Mouse (Mus musculus) hindbrain, embryonic 12.5 days (tissue): ENCODE data around the gene Otos. TPM values are rescaled to one million over a fixed set of nuclear protein-coding genes. Genes with fewer than 3 reads are reported as not detected.

Experiments
- ATAC-seq: fragments of 200-750 bp; cut with Nextera tagmentation; 2 replicates; pipeline ENCODE4 v1.8.0; 2017; ENCODE audit warnings: moderate TSS enrichment; ENCODE audit not compliant: low FRiP score
- H3K27ac ChIP-seq: fragments of 300-500 bp; sonication (generic); 2 replicates; pipeline ENCODE4 v1.5.1; 2016; ENCODE audit warnings: mild to moderate bottlenecking
- H3K27me3 ChIP-seq: fragments of 300-500 bp; sonication (generic); 2 replicates; pipeline ENCODE4 v1.6.1; 2016; ENCODE audit warnings: mild to moderate bottlenecking
- H3K36me3 ChIP-seq: fragments of 300-500 bp; sonication (generic); 2 replicates; pipeline ENCODE4 v1.6.1; 2016; ENCODE audit warnings: mild to moderate bottlenecking
- H3K4me1 ChIP-seq: fragments of 300-500 bp; sonication (generic); 2 replicates; pipeline ENCODE4 v1.6.1; 2016
- H3K4me2 ChIP-seq: fragments of 300-500 bp; sonication (generic); replicated peaks from 2 replicates; pipeline ENCODE4 v1.6.1; 2016; ENCODE audit warnings: mild to moderate bottlenecking
- H3K4me3 ChIP-seq: fragments of 300-500 bp; sonication (generic); 2 replicates; pipeline ENCODE4 v1.5.1; 2016; ENCODE audit warnings: mild to moderate bottlenecking
- H3K9ac ChIP-seq: fragments of 300-500 bp; sonication (generic); 2 replicates; pipeline ENCODE4 v1.6.1; 2016; ENCODE audit warnings: mild to moderate bottlenecking, moderate library complexity
- H3K9me3 ChIP-seq: fragments of 300-500 bp; sonication (generic); replicated peaks from 2 replicates; pipeline ENCODE4 v1.6.1; 2016; ENCODE audit warnings: mild to moderate bottlenecking
- WGBS: fragments of 180-500 bp; shearing (Covaris S2); methylation state at CpG from one replicate; pipeline ENCODE4 v1.1.7; 2016; 5-methylcytosine and 5-hydroxymethylcytosine counted together
- polyA plus RNA-seq: library from polyadenylated mRNA; unstranded; fragments of >200 nt; fragmentation: Nextera tagmentation; extraction: Ambion mirVana; gene quantifications from 2 replicates; pipeline ENCODE4 v1.2.1, GENCODE M21; 2016

Otos gene
- polyA plus RNA-seq, 1 experiment from 2014 or later, result not detected

GRCm38 (mm10) chr1:92632196-92632595, 16.4 kb downstream of the Otos start:
- Histone ChIP-seq H3K4me2 (no peak overlapping the region), H3K4me3 (no peak overlapping the region), H3K9ac (no peak overlapping the region), H3K9me3 (no peaks in the 10 kb centered on the region), H3K36me3 (peaks cover 16% of the 10 kb centered on the region), H3K27me3 (no peaks in the 10 kb centered on the region; the same call in 1 of the 2 replicates), H3K4me1 (peaks cover 11% of the 10 kb centered on the region), H3K27ac (no peak overlapping the region)
- ATAC-seq, result no peak
- WGBS, result 86% methylated on average over 5 of the region's 5 CpGs

GRCm38 (mm10) chr1:92628227-92628626, 20.4 kb downstream of the Otos start:
- Histone ChIP-seq H3K9me3 (no peaks in the 10 kb centered on the region), H3K4me1 (no peaks in the 10 kb centered on the region), H3K9ac (no peak overlapping the region), H3K4me2 (no peak overlapping the region), H3K4me3 (no peak overlapping the region), H3K27ac (no peak overlapping the region), H3K36me3 (no peaks in the 10 kb centered on the region), H3K27me3 (no peaks in the 10 kb centered on the region; the same call in 1 of the 2 replicates)
- WGBS, result 81% methylated on average over 4 of the region's 4 CpGs
- no peak for ATAC-seq

- peaks cover 2% of the 10 kb centered on the region; the same call in 1 of the 2 replicates for H3K4me1 ChIP-seq
- no peak overlapping the region for H3K27ac ChIP-seq
- H3K9ac ChIP-seq, result no peak overlapping the region
- H3K9me3 ChIP-seq, result no peaks in the 10 kb centered on the region
- no peak overlapping the region for H3K4me2 ChIP-seq
- H3K36me3 ChIP-seq, result no peaks in the 10 kb centered on the region
- no peaks in the 10 kb centered on the region for H3K27me3 ChIP-seq
- ATAC-seq, result no peak
- H3K4me3 ChIP-seq, result no peak overlapping the region
- 80% methylated on average over 4 of the region's 4 CpGs for WGBS
Observed at GRCm38 (mm10) chr1:92618360-92618759, 30.3 kb downstream of the Otos start.

- H3K36me3 ChIP-seq, result no peaks in the 10 kb centered on the region
- H3K9ac ChIP-seq, result no peak within 1 kb of the TSS
- no peaks in the 10 kb centered on the region for H3K9me3 ChIP-seq
- H3K27ac ChIP-seq, result no peak within 1 kb of the TSS
- ATAC-seq, result no peak
- H3K4me3 ChIP-seq, result no peak within 1 kb of the TSS
- H3K4me1 ChIP-seq, result peaks cover 3% of the 10 kb centered on the region; the same call in 1 of the 2 replicates
- H3K27me3 ChIP-seq, result 0 out of 2 replicates have a peak, but pooled peaks cover under 1% of the 10 kb centered on the region
- WGBS, result 65% methylated on average over 2 of the region's 2 CpGs
- H3K4me2 ChIP-seq, result no peak within 1 kb of the TSS
Observed at GRCm38 (mm10) chr1:92617488-92617887, 31.2 kb downstream of the Otos start, which contains the start of gene Olfr12. Gene Olfr12, plus strand, starts transcription at chr1:92617788.

- 86% methylated on average over 1 of the region's 1 CpGs for WGBS
- H3K4me1 ChIP-seq, result peaks cover 3% of the 10 kb centered on the region; the same call in 1 of the 2 replicates
- no peak overlapping the region for H3K4me3 ChIP-seq
- peaks cover 10% of the 10 kb centered on the region for H3K27me3 ChIP-seq
- H3K9ac ChIP-seq, result no peak overlapping the region
- no peaks in the 10 kb centered on the region for H3K9me3 ChIP-seq
- no peak overlapping the region for H3K4me2 ChIP-seq
- ATAC-seq, result no peak
- no peaks in the 10 kb centered on the region for H3K36me3 ChIP-seq
- no peak overlapping the region for H3K27ac ChIP-seq
Observed at GRCm38 (mm10) chr1:92616046-92616445, 32.6 kb downstream of the Otos start.

- no peaks in the 10 kb centered on the region for H3K9me3 ChIP-seq
- peaks cover 3% of the 10 kb centered on the region; the same call in 1 of the 2 replicates for H3K4me1 ChIP-seq
- no peaks in the 10 kb centered on the region for H3K36me3 ChIP-seq
- no peak for ATAC-seq
- H3K27ac ChIP-seq, result no peak overlapping the region
- peaks cover 10% of the 10 kb centered on the region for H3K27me3 ChIP-seq
- no peak overlapping the region for H3K9ac ChIP-seq
- 13% methylated on average over 1 of the region's 1 CpGs for WGBS
- no peak overlapping the region for H3K4me2 ChIP-seq
- H3K4me3 ChIP-seq, result no peak overlapping the region
Observed at GRCm38 (mm10) chr1:92614516-92614915, 34.1 kb downstream of the Otos start.

- H3K36me3 ChIP-seq, result no peaks in the 10 kb centered on the region
- no peak overlapping the region for H3K27ac ChIP-seq
- H3K4me1 ChIP-seq, result peaks cover 3% of the 10 kb centered on the region; the same call in 1 of the 2 replicates
- H3K4me2 ChIP-seq, result no peak overlapping the region
- peak; percentile 60; the same call in 1 of the 2 replicates for ATAC-seq
- H3K4me3 ChIP-seq, result no peak overlapping the region
- H3K27me3 ChIP-seq, result peaks cover 10% of the 10 kb centered on the region
- no peaks in the 10 kb centered on the region for H3K9me3 ChIP-seq
- 37% methylated on average over 4 of the region's 4 CpGs for WGBS
- no peak overlapping the region for H3K9ac ChIP-seq
Observed at GRCm38 (mm10) chr1:92613175-92613574, 35.5 kb downstream of the Otos start.

GRCm38 (mm10) chr1:92611008-92611407, 37.6 kb downstream of the Otos start:
- no peaks in the 10 kb centered on the region for H3K36me3 ChIP-seq
- H3K9ac ChIP-seq, result no peak overlapping the region
- H3K9me3 ChIP-seq, result no peaks in the 10 kb centered on the region
- ATAC-seq, result no peak
- H3K27ac ChIP-seq, result no peak overlapping the region
- peaks cover 10% of the 10 kb centered on the region for H3K27me3 ChIP-seq
- peaks cover 3% of the 10 kb centered on the region; the same call in 1 of the 2 replicates for H3K4me1 ChIP-seq
- no peak overlapping the region for H3K4me2 ChIP-seq
- WGBS, result 9% methylated on average over 5 of the region's 5 CpGs
- no peak overlapping the region for H3K4me3 ChIP-seq

GRCm38 (mm10) chr1:92607711-92608110, 40.9 kb downstream of the Otos start:
- 76% methylated on average over 4 of the region's 4 CpGs for WGBS
- Histone ChIP-seq H3K9me3 (no peaks in the 10 kb centered on the region), H3K9ac (no peak overlapping the region)

GRCm38 (mm10) chr1:92605482-92605881, 43.2 kb downstream of the Otos start, which contains the start of gene Olfr1410:
Gene Olfr1410, plus strand, starts transcription at chr1:92605782.
- 93% methylated on average over 1 of the region's 1 CpGs for WGBS
- Histone ChIP-seq H3K36me3 (no peaks in the 10 kb centered on the region), H3K4me2 (no peak within 1 kb of the TSS), H3K9ac (no peak within 1 kb of the TSS), H3K27ac (no peak within 1 kb of the TSS), H3K27me3 (no peaks in the 10 kb centered on the region), H3K4me3 (no peak within 1 kb of the TSS), H3K4me1 (no peaks in the 10 kb centered on the region), H3K9me3 (no peaks in the 10 kb centered on the region)
- no peak for ATAC-seq

More at GRCm38 (mm10) chr1:92607711-92608110, 40.9 kb downstream of the Otos start:
- Histone ChIP-seq H3K4me3 (no peak overlapping the region), H3K36me3 (no peaks in the 10 kb centered on the region), H3K27ac (no peak overlapping the region), H3K4me1 (no peaks in the 10 kb centered on the region), H3K27me3 (peaks cover 10% of the 10 kb centered on the region), H3K4me2 (no peak overlapping the region)
- no peak for ATAC-seq

GRCm38 (mm10) chr1:92596019-92596418, 52.6 kb downstream of the Otos start:
- Histone ChIP-seq H3K4me3 (no peak overlapping the region), H3K4me1 (no peaks in the 10 kb centered on the region), H3K9ac (no peak overlapping the region), H3K27ac (no peak overlapping the region), H3K4me2 (no peak overlapping the region), H3K36me3 (no peaks in the 10 kb centered on the region), H3K9me3 (no peaks in the 10 kb centered on the region), H3K27me3 (no peaks in the 10 kb centered on the region)
- WGBS, result 92% methylated on average over 3 of the region's 3 CpGs
- ATAC-seq, result no peak
